In the genomic region with DNA sequence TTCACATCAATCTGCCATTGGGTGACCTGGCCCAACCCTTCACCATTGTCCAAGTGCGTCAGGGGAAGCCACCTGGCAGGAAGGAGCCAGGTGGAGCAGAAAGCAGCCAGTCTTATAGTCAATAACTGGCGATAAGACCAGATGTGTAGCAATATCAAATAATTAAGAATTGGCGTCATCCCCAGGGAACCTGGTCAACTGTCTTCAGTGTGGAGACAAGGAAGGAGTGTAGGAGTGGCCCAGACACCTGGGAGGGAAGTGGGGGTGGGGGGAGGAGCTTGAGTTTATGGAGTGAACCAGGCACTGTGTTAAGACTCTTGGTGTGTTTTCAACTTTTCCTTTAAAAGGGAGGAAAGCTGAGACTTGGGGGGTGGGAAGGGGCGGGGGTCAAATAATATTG, we compare ENCODE assay signal across 26 mouse cellular contexts. TPM values are rescaled to one million over a fixed set of nuclear protein-coding genes. Genes with fewer than 3 reads are reported as not detected.
DNase-seq lines count a peak whose midpoint lies in the region; ATAC-seq and TF ChIP-seq lines count a peak whose summit lies in the region.
"Had no signal": no experiment of that assay in that cellular context is flagged by ENCODE, and none has a peak within 500 bp of the region (broad histone marks: within the 10 kb centered on the region; RNA-seq: fewer than 3 reads in every experiment).

No protein-coding gene starts in this region.

- peak; percentile 24; the same call in 1 of the 2 replicates for ATAC-seq in neutrophil, adult 5-6 weeks (ENCODE audit: extremely low read depth, insufficient number of reproducible peaks, low FRiP score, poor library complexity, severe bottlenecking)
- peak; percentile 79 for ATAC-seq in stomach, postnatal 0 days (ENCODE audit: low FRiP score, low TSS enrichment)
- no peak for ATAC-seq in megakaryocyte-erythroid progenitor cell, adult 5-6 weeks (replicated peaks; ENCODE audit: low FRiP score, low TSS enrichment, poor library complexity, severe bottlenecking)
- ATAC-seq: forebrain, embryonic 13.5 days; hindbrain, postnatal 0 days; liver, embryonic 12.5 days; midbrain, embryonic 16.5 days had no signal

- H3K27ac ChIP-seq in stomach, postnatal 0 days (replicated peaks): peak overlapping the region; percentile 83
- H3K27ac ChIP-seq: embryonic facial prominence, embryonic 13.5 days; forebrain, embryonic 13.5 days; hindbrain, postnatal 0 days; kidney, postnatal 0 days; liver, embryonic 12.5 days; midbrain, embryonic 10.5 days; neural tube, embryonic 13.5 days had no signal

- WGBS in stomach, postnatal 0 days: 46% methylated on average over 4 of the region's 4 CpGs

- no peaks in the 10 kb centered on the region for H3K27me3 ChIP-seq in stomach, postnatal 0 days (ENCODE audit: control insufficient read depth, insufficient read depth, low read length)
- H3K27me3 ChIP-seq: embryonic facial prominence, embryonic 13.5 days; forebrain, embryonic 13.5 days; neural tube, embryonic 13.5 days had no signal

- no peak for TF ChIP-seq CTCF in stomach, postnatal 0 days (IDR thresholded peaks at IDR 0.05; ENCODE audit: low read depth)

- no peak overlapping the region for H3K9ac ChIP-seq in stomach, postnatal 0 days (ENCODE audit: low read length)
- H3K9ac ChIP-seq: embryonic facial prominence, embryonic 13.5 days; forebrain, embryonic 13.5 days; liver, embryonic 12.5 days; neural tube, embryonic 13.5 days had no signal

- no peak overlapping the region for H3K4me3 ChIP-seq in stomach, postnatal 0 days (ENCODE audit: low read depth, low read length)
- H3K4me3 ChIP-seq: embryonic facial prominence, embryonic 13.5 days; erythroblast, embryonic 14.5 days; forebrain, embryonic 13.5 days; heart, embryonic 10.5 days; liver, embryonic 12.5 days; midbrain, embryonic 10.5 days; myocyte; neural tube, embryonic 13.5 days had no signal

- H3K36me3 ChIP-seq in stomach, postnatal 0 days (ENCODE audit: control insufficient read depth, insufficient read depth, low read length): no peaks in the 10 kb centered on the region
- H3K36me3 ChIP-seq: embryonic facial prominence, embryonic 13.5 days; heart, embryonic 10.5 days; liver, embryonic 12.5 days; midbrain, embryonic 10.5 days; neural tube, embryonic 13.5 days had no signal

- H3K4me2 ChIP-seq in stomach, postnatal 0 days (replicated peaks; ENCODE audit: low read depth): no peak overlapping the region
- H3K4me2 ChIP-seq: embryonic facial prominence, embryonic 13.5 days; forebrain, embryonic 13.5 days; liver, embryonic 12.5 days; neural tube, embryonic 13.5 days had no signal

- TF ChIP-seq EP300 in stomach, postnatal 0 days (optimal IDR thresholded peaks at IDR 0.05): no peak

- peak; percentile 74 for DNase-seq in heart, adult 11 months
- DNase-seq in heart, adult 9 months (ENCODE audit: low spot score in 2 of 2): no peak
- DNase-seq in ZHBTc4 (ENCODE audit: low read depth, low spot score): peak; percentile 51
- DNase-seq in stomach, postnatal 0 days (ENCODE audit: low spot score): peak; percentile 77
- DNase-seq in left cerebral cortex, postnatal 14 days (ENCODE audit: low spot score in 2 of 2): no peak
- DNase-seq: adrenal gland, postnatal 14 days; cerebellum, adult 2 months; cerebellum, postnatal 36 days; embryo, embryonic 11 days; gastrocnemius, postnatal 36 days; kidney, adult 18-20 months; right cerebral cortex, postnatal 4 days; thymus, adult 18-20 months had no signal

- intact Hi-C loops in left cerebral cortex, postnatal 14 days (cut with DNase I): loop anchor here (5.0 kb wide), 1 partner anchor 48 kb away; no protein-coding TSS in a partner anchor

- no peaks in the 10 kb centered on the region for H3K9me3 ChIP-seq in stomach, postnatal 0 days (ENCODE audit: control insufficient read depth, low read length)
- H3K9me3 ChIP-seq: embryonic facial prominence, embryonic 13.5 days; forebrain, embryonic 13.5 days; heart, embryonic 10.5 days; liver, embryonic 12.5 days; midbrain, embryonic 10.5 days; neural tube, embryonic 13.5 days had no signal

- H3K4me1 ChIP-seq in stomach, postnatal 0 days (replicated peaks; ENCODE audit: control insufficient read depth, insufficient read depth): no peaks in the 10 kb centered on the region
- H3K4me1 ChIP-seq: liver, embryonic 12.5 days had no signal

RNA-seq across cellular contexts. Expression of a gene that starts 43.7 kb away (rescaled TPM):
- 1,256 and 1,280 TPM in 2 replicates for total RNA-seq in neutrophil, adult 5-6 weeks (2017)
- 18.2 and 23.2 TPM in 2 replicates for polyA plus RNA-seq in stomach, postnatal 0 days (2015; fragmentation: Nextera tagmentation; extraction: Ambion mirVana)
- 10 to 100 TPM; 31.1 to 40.8 TPM for total RNA-seq in left cerebral cortex, postnatal 14 days (2021)
- 2.8 and 16.5 TPM in 2 replicates for total RNA-seq in megakaryocyte-erythroid progenitor cell, adult 5-6 weeks (2014; fragmentation: Nextera tagmentation)
- total RNA-seq in megakaryocyte-erythroid progenitor cell, adult 5-6 weeks (2017): 257 and 293 TPM in 2 replicates

RNA-seq across cellular contexts. Expression of a gene that starts 55.4 kb away (rescaled TPM):
- total RNA-seq in neutrophil, adult 5-6 weeks (2017): 89.6 and 92.8 TPM in 2 replicates
- polyA plus RNA-seq in stomach, postnatal 0 days (2015; fragmentation: Nextera tagmentation; extraction: Ambion mirVana): 351 and 370 TPM in 2 replicates
- total RNA-seq in left cerebral cortex, postnatal 14 days (2021): 100 to 1,000 TPM; 157 to 161 TPM
- total RNA-seq in megakaryocyte-erythroid progenitor cell, adult 5-6 weeks (2014; fragmentation: Nextera tagmentation): 129 and 143 TPM in 2 replicates
- total RNA-seq in megakaryocyte-erythroid progenitor cell, adult 5-6 weeks (2017): 64.2 and 68.4 TPM in 2 replicates

Comparison
In these comparisons a context has a peak if more than half of its experiments do, and no peak if none do; other contexts are left out.
1. DNase-seq: peak in heart, adult 11 months (single experiment), ZHBTc4 (single experiment) and stomach, postnatal 0 days (single experiment); none in heart, adult 9 months (0 of 2) and left cerebral cortex, postnatal 14 days (0 of 2).